Mouse (Mus musculus) ES-E14 (cell line): ENCODE measurements around the gene Ralgapa2.

ENCODE experiments used
- CHD2 ChIP-seq: IDR thresholded peaks from 2 replicates; pipeline ENCODE4 v1.6.1; 2014; ENCODE audit warnings: mild to moderate bottlenecking, low read depth, low read length, inconsistent platforms
- HCFC1 ChIP-seq: IDR thresholded peaks from 2 replicates; pipeline ENCODE4 v1.6.1; 2012; ENCODE audit warnings: low read length, inconsistent platforms, borderline replicate concordance; ENCODE audit not compliant: insufficient read depth
- MAFK ChIP-seq: IDR thresholded peaks from 2 replicates; pipeline ENCODE4 v1.6.1; 2014; ENCODE audit warnings: mild to moderate bottlenecking, low read depth, low read length, inconsistent platforms; ENCODE audit not compliant: insufficient read depth
- ZC3H11A ChIP-seq: IDR thresholded peaks from 2 replicates; pipeline ENCODE4 v1.6.1; 2012; ENCODE audit warnings: low read depth, mild to moderate bottlenecking, inconsistent platforms, low read length, borderline replicate concordance

- TF ChIP-seq HCFC1 (no peak), CHD2 (no peak), MAFK (no peak), ZC3H11A (no peak)
Observed at GRCm38 (mm10) chr2:146532493-146532892, 20.3 kb upstream of the Ralgapa2 start.
